Mouse (Mus musculus) right cerebral cortex, adult 2 months (tissue): ENCODE measurements around the gene Slc12a5.
A peak's percentile ranks its signal among the peaks of the same experiment; 100 is the strongest.

Experiments
- DNase-seq, 2 experiments: peaks; one replicate each; pipeline ENCODE4 v3.0.0; 2021 to 2022; ENCODE audit warnings: low spot score in 2 of 2

Slc12a5 gene

GRCm38 (mm10) chr2:164979749-164980148 is 19.1 kb downstream of the Slc12a5 start:
- no peak for DNase-seq

DNA sequence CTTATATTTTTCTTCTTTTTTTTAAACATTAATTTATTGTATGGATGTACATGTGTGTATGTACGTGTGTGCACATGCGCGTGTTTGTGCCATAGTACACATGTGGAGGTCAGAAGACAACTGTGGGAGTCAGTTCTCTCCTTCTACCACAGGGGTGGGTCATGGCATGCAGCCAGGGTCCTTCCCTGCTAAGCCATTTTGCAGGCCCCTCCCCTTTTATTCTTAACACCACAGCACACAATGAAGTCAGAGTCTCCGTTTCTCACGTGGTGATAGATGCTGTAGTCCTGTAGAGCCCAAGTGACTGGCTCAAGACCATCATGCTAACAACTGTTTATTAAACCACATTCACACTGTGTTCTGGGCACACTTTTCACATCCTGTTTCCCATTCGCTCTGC is 25.4 kb downstream of the Slc12a5 start:
- DNase-seq: no peak

GRCm38 (mm10) chr2:164986371-164987027 is 25.9 kb downstream of the Slc12a5 start:
- DNase-seq: no peak

DNA sequence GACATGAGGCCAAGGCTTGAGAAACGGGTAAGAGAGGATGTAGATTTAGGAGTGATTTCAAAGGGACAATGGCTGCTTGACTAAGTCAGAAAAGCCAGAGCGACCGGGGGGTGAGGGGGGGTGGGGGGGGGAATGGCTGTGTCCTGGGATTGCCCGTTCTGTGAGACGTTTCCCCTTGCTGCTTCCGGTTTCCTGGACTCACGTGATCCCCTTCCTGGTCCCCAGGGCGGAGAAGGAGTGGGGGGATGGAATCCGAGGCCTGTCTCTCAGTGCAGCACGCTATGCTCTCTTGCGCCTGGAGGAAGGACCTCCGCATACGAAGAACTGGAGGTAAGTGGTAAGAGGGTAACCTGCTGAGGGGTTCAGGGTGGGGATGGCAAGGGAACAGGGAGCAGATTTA is 28.2 kb downstream of the Slc12a5 start:
- no peak for DNase-seq

DNA sequence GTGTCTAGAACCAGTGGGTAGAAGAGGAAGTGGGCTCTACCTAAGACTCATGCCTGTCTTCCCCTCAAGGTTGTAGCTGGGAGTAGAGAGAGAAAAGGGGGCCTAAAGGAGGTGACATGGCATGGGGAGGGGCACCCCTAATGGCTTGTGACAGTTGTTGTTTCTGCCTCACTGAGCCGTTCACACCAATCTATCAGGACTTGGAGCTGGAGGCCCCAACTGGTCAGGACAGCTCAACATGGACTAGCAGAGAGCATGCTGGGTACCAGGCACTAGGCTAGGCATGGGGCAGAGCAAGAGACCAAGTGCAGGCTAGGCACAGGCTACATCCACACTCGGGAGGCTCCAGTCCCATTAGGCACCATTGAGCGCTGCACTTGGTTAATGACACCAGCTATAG is 30.5 kb downstream of the Slc12a5 start:
- DNase-seq: no peak

DNA sequence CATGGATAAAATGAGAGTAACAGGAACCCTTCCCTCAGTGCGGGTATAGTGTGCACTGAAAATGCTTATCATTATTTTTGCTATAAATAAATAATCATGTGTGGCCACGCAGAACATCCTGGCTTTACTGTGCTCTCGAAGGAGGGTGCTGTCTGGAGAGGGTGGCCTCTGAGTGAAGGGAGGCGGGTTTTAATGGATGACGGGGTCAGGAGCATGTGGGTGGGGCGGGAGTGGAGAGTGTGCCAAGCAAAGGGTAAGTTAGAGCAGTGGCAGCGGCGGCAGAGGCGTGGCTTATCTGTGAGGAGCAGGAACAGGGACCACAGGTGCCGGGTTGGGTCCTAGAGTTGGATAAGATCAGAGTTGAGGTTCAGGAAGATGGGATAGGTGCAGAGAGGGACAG is 31.2 kb downstream of the Slc12a5 start:
- no peak for DNase-seq

GRCm38 (mm10) chr2:164994156-164994555 is 33.6 kb downstream of the Slc12a5 start:
- DNase-seq: no peak

- DNase-seq: peak; percentile 74 to 79
Observed at GRCm38 (mm10) chr2:164994659-164995428, 34.2 kb downstream of the Slc12a5 start.

GRCm38 (mm10) chr2:164995976-164996375 is 35.4 kb downstream of the Slc12a5 start:
- no peak for DNase-seq

DNA sequence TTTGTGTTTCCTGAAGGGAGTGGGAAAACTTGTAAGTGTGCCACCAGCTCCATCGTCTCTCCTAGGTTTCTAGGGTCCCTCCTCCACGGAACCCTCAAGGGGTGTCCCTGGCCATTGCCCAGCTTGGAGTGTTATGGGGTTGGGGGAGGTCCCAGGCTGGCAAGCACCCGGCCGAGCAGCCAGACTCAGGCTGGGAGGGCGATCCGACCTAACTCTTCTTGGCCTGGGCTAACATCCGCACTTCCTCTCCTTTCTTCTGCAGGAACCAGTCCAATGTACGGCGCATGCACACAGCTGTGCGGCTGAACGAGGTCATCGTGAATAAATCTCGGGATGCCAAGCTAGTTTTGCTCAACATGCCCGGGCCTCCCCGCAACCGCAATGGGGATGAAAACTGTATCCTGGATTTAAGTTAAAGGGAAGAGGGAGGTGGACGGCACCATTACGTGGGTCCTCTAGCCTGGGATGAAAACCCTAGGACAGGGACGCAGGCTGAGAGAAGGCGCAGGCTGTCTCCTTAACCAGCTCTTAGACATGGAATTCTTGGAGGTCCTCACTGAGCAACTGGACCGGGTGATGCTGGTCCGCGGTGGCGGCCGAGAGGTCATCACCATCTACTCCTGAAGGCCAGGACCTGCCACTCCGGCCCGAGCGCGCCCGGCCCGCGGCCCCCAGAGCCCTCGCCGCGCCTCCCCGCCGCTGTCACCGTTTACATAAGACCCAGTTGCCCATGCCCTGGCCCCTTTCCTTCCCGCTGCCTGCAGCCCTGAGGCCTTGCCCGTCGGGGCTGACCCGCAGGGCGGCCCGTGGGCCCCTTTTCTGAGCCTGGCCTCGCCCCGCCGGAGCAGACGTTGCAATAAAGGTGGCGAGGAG is 36.5 kb downstream of the Slc12a5 start:
- DNase-seq: no peak

GRCm38 (mm10) chr2:164997721-164998428 is 37.3 kb downstream of the Slc12a5 start:
- no peak for DNase-seq

- no peak for DNase-seq
Observed at GRCm38 (mm10) chr2:165001958-165002357, 41.4 kb downstream of the Slc12a5 start.

- no peak for DNase-seq
Observed at GRCm38 (mm10) chr2:165003108-165003507, 42.5 kb downstream of the Slc12a5 start.

DNA sequence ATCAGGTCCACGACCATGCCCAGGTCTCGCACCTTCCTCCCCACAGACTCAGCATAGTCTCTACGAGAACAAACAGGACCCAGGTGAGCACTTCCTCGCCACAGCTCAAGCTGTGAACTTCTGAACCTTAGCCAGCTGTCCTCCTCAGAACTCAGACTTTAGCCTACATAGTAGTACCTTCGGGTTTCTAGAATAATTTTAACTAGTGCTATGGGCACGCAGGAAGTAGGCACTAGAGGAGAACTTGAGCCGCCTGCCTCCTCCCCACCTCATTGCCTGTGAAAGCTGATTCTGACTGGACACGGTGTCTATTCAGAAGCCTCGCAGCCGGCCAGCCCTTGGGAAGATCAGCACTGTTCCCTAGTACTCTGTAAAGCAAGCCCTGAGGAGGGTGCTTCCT is 43.6 kb downstream of the Slc12a5 start:
- no peak for DNase-seq

DNA sequence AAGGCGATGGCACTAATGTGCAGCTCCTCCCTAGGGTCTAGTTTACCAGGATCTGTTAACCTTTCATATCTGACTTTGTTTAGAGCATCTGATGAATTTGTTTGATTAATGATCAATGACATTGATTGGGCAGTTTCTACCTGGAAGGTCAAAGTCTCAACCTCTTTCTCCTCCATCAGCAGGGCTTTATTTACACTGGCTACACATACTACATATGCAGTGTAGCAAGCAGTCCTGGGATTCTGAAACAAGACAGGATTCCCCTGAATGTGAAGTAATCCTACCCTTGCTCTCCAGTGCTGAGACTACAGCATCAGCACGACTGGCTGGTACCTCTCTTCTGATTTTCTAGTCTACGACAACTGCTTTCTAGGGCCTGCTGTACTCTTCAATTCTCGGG is 46.2 kb downstream of the Slc12a5 start:
- DNase-seq: no peak

DNA sequence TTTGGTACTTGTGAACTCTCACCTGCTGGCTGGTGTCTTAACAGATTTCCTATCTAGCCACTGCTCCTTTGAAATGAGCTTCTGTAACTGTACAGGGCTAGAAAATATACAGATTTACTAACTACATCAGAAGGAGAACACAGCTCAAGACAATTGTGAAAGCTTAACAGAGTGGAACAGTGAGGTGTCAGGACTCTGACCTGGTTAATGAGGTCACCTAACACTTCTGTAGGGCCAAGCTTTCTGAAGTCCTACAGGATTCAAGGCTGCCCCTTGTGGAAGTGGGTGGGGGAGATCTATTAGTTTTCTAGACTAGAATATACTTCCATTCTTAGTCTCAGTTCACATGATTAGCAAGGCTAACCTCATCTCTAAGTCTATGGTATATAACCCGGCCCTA is 47.4 kb downstream of the Slc12a5 start:
- no peak for DNase-seq

GRCm38 (mm10) chr2:165009161-165009560 is 48.6 kb downstream of the Slc12a5 start:
- DNase-seq: no peak

- no peak for DNase-seq
Observed at GRCm38 (mm10) chr2:165009581-165009980, 49.0 kb downstream of the Slc12a5 start.

DNA sequence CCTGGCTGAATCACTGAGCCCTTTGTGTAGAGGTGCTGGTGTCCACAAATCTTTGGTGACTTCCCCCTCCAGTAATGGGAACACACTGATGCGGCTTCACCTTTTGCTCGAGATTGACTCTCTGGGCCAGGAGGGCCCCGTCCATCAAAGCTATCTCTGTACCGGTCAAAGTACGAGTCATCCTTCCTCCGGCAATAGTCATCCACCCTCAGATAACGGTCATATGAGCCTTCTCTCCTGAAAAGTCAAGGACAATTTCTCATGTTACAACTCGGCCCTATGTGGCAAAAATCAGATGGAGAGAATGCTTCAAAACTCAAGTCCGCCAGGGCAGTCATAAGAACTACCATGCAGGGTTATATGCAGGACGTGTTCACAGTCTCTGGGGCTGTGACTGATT is 49.7 kb downstream of the Slc12a5 start:
- no peak for DNase-seq

- no peak for DNase-seq
Observed at GRCm38 (mm10) chr2:165014935-165015334, 54.3 kb downstream of the Slc12a5 start.

DNA sequence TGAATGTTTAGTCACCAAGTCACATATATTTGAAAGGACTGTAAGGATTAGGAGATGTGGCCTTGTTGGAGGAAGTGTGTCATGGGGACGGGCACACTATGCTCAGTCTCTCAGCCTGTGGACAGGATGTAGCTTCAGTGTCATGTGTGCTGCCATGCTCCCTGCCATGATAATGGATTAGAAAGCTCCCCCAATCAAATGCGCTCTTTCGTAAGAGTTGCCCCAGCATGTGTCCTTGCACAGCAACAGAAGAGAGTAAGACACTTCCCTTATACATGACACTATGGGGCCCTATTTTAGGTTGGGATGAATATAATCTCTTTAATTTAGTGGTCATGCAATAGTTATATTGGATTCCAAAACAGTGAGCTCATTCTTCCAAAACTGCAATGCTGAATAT is 59.9 kb downstream of the Slc12a5 start:
- DNase-seq: no peak

GRCm38 (mm10) chr2:165027163-165027562 is 66.6 kb downstream of the Slc12a5 start:
- DNase-seq: no peak
